Mouse (Mus musculus): Measurements from ENCODE around the gene Uxs1. TPM values are rescaled to one million over a fixed set of nuclear protein-coding genes. Genes with fewer than 3 reads are reported as not detected.

The Uxs1 gene
- polyA plus RNA-seq, 1 experiment from 2014 or later: 16.3 TPM

GRCm38 (mm10) chr1:43698577-43699000 lies 129.0 kb downstream of the Uxs1 start:
- Histone ChIP-seq H3K36me3 (no peaks in the 10 kb centered on the region), H3K27me3 (no peaks in the 10 kb centered on the region), H3K9ac (replicated peaks) (no peak overlapping the region), H3K27ac (peak overlapping the region; percentile 11; the same call in 1 of the 2 replicates), H3K4me1 (replicated peaks) (peaks cover 24% of the 10 kb centered on the region), H3K4me3 (replicated peaks) (no peak overlapping the region), H3K4me2 (replicated peaks) (no peak overlapping the region), H3K9me3 (no peaks in the 10 kb centered on the region)
- WGBS: 3% methylated on average over 4 of the region's 4 CpGs
- peak; percentile 94 for ATAC-seq

Other genes with a start within 250 kb of the Uxs1 start
- 4.6 and 10.6 TPM in 2 replicates for gene 1500015O10Rik, start 97.2 kb downstream of the Uxs1 start, polyA plus RNA-seq (2015; fragmentation: Nextera tagmentation; extraction: Ambion mirVana)
- 58.8 and 68.1 TPM in 2 replicates for gene Tpp2, start 105.8 kb upstream of the Uxs1 start, polyA plus RNA-seq (2015; fragmentation: Nextera tagmentation; extraction: Ambion mirVana)
- gene Mettl21c, start 192.2 kb upstream of the Uxs1 start, polyA plus RNA-seq (2015; fragmentation: Nextera tagmentation; extraction: Ambion mirVana): 1.3 and 1.4 TPM in 2 replicates
- 0.11 and 0.14 TPM in 2 replicates for gene Gm8251, start 234.1 kb upstream of the Uxs1 start, polyA plus RNA-seq (2015; fragmentation: Nextera tagmentation; extraction: Ambion mirVana)